ENCODE assay signal across 10 mouse cellular contexts in genomic region chr2:35811801-35812560, GRCm38 (mm10).
DNase-seq lines count a peak whose midpoint lies in the region; ATAC-seq and TF ChIP-seq lines count a peak whose summit lies in the region.
"Had no signal": no experiment of that assay in that cellular context is flagged by ENCODE, and none has a peak within 500 bp of the region (broad histone marks: within the 10 kb centered on the region; RNA-seq: fewer than 3 reads in every experiment).

No protein-coding gene starts in this region.

- H3K27me3 ChIP-seq in lung, embryonic 14.5 days (ENCODE audit: insufficient read depth, low read length) = no peaks in the 10 kb centered on the region

- 0 out of 2 replicates have a peak, but pooled peaks cover 3% of the 10 kb centered on the region for H3K4me1 ChIP-seq in lung, embryonic 14.5 days (ENCODE audit: insufficient read depth)
- no peaks in the 10 kb centered on the region; the same call in 1 of the 2 replicates for H3K4me1 ChIP-seq in lung, adult 2 months (ENCODE audit: control insufficient read depth, insufficient read depth, low read length)

- 43% methylated on average over 14 of the region's 14 CpGs for WGBS in lung, embryonic 14.5 days
- WGBS in lung, adult 2 months = 56% methylated on average over 14 of the region's 14 CpGs

- peak; percentile 28 to 29 for DNase-seq in frontal cortex, postnatal 36 days (ENCODE audit: low spot score in 2 of 2)
- DNase-seq in frontal cortex, postnatal 10 days (ENCODE audit: low spot score in 2 of 2) = no peak
- DNase-seq in lung, embryonic 14.5 days = peak; percentile 28
- DNase-seq in lung, adult 2 months = no peak
- peak; percentile 11 for DNase-seq in adipocyte (ENCODE audit: low spot score)
- DNase-seq in lung, postnatal 36 days = peak; percentile 6
- no peak for DNase-seq in heart, postnatal 10 days
- DNase-seq: liver, postnatal 0 days had no signal

- no peak for TF ChIP-seq CTCF in lung, embryonic 14.5 days (IDR thresholded peaks at IDR 0.05; ENCODE audit: low read depth)
- no peak for TF ChIP-seq CTCF in lung, adult 2 months (IDR thresholded peaks at IDR 0.05; ENCODE audit: insufficient read depth, low read length)

- no peak overlapping the region for H3K4me2 ChIP-seq in lung, embryonic 14.5 days

- no peak for TF ChIP-seq POLR2A in lung, adult 2 months (IDR thresholded peaks at IDR 0.05; ENCODE audit: borderline replicate concordance, extremely low read depth, low read depth, low read length)

- H3K9me3 ChIP-seq in lung, embryonic 14.5 days (ENCODE audit: low read depth, low read length) = no peaks in the 10 kb centered on the region

- intact Hi-C loops in heart, postnatal 10 days (cut with DNase I) = no loop called here

- ATAC-seq in lung, embryonic 14.5 days (ENCODE audit: insufficient read depth) = no peak; the same call in 1 of the 2 replicates
- no peak for ATAC-seq in megakaryocyte progenitor cell, adult 5-6 weeks (replicated peaks; ENCODE audit: poor library complexity)
- ATAC-seq: CD4-positive, CD25-positive, alpha-beta regulatory T cell, adult 4 months; liver, postnatal 0 days had no signal

- H3K27ac ChIP-seq in lung, embryonic 14.5 days (ENCODE audit: low read depth) = no peak overlapping the region

- H3K9ac ChIP-seq in lung, embryonic 14.5 days = no peak overlapping the region
- H3K9ac ChIP-seq: liver, postnatal 0 days had no signal

- no peak overlapping the region for H3K4me3 ChIP-seq in lung, embryonic 14.5 days (ENCODE audit: low read depth, low read length)
- H3K4me3 ChIP-seq in lung, adult 2 months (replicated peaks; ENCODE audit: extremely low read depth, low read depth, low read length) = no peak overlapping the region

- H3K36me3 ChIP-seq in lung, embryonic 14.5 days (ENCODE audit: insufficient read depth) = no peaks in the 10 kb centered on the region

Comparison
In these comparisons a context has a peak if more than half of its experiments do, and no peak if none do; other contexts are left out.
1. DNase-seq: peak in frontal cortex, postnatal 36 days (2 of 2), lung, embryonic 14.5 days (single experiment), adipocyte (single experiment) and lung, postnatal 36 days (single experiment); none in frontal cortex, postnatal 10 days (0 of 2), lung, adult 2 months (single experiment) and heart, postnatal 10 days (0 of 2).